Mouse (Mus musculus): ENCODE data around the gene Nxnl2.

DNA sequence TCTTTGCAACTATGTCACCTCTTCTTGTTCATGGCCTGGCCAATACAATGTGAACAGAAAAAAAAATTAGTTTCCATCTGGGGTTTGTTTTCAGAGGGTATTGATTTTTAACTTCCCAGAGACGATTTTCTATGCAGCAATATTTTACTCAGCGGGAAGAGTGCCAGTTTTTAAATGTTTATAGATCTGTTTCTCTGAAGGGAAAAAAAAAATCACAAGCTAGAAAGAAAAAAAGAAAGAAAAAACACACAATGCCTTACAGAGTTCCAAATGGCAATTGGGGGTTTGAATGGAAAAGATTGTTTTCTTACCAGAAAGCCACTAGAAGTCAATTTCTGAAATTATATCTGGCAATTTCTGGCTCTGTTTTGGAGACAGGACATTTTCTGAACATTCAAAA, 43.9 kb downstream of the Nxnl2 start:
- TF ChIP-seq GATA1 (IDR thresholded peaks at IDR 0.05; ENCODE audit: low read length) (no peak), TAL1 (IDR thresholded peaks at IDR 0.05; ENCODE audit: low read length) (no peak)
